Mouse (Mus musculus) limb, embryonic 12.5 days (tissue): ENCODE data around the gene Ncdn. TPM values are rescaled to one million over a fixed set of nuclear protein-coding genes. Genes with fewer than 3 reads are reported as not detected.

Experiments used
- ATAC-seq: fragments of 200-750 bp; cut with Nextera tagmentation; 2 replicates; pipeline ENCODE4 v1.8.0; 2017; ENCODE audit warnings: low read depth, moderate TSS enrichment; ENCODE audit not compliant: insufficient number of reproducible peaks, insufficient read depth, low FRiP score, low TSS enrichment
- H3K27ac ChIP-seq: fragments of 300-500 bp; sonication (generic); 2 replicates; pipeline ENCODE4 v1.5.1; 2016; ENCODE audit warnings: mild to moderate bottlenecking, moderate library complexity
- H3K27me3 ChIP-seq: fragments of 300-500 bp; sonication (generic); 2 replicates; pipeline ENCODE4 v1.6.1; 2016; ENCODE audit warnings: mild to moderate bottlenecking, moderate library complexity
- H3K36me3 ChIP-seq: fragments of 300-500 bp; sonication (generic); 2 replicates; pipeline ENCODE4 v1.6.1; 2016; ENCODE audit warnings: mild to moderate bottlenecking, moderate library complexity
- H3K4me1 ChIP-seq: fragments of 300-500 bp; sonication (generic); replicated peaks from 2 replicates; pipeline ENCODE4 v1.6.1; 2016
- H3K4me2 ChIP-seq: fragments of 300-500 bp; sonication (generic); 2 replicates; pipeline ENCODE4 v1.6.1; 2016; ENCODE audit warnings: mild to moderate bottlenecking, moderate library complexity
- H3K4me3 ChIP-seq: fragments of 300-500 bp; sonication (generic); replicated peaks from 2 replicates; pipeline ENCODE4 v1.5.1; 2016; ENCODE audit warnings: mild to moderate bottlenecking
- H3K9ac ChIP-seq: fragments of 300-500 bp; sonication (generic); replicated peaks from 2 replicates; pipeline ENCODE4 v1.6.1; 2016; ENCODE audit warnings: mild to moderate bottlenecking, moderate library complexity
- H3K9me3 ChIP-seq: fragments of 300-500 bp; sonication (generic); 2 replicates; pipeline ENCODE4 v1.6.1; 2016; ENCODE audit warnings: mild to moderate bottlenecking, moderate library complexity
- WGBS: fragments of 180-500 bp; shearing (Covaris S2); methylation state at CpG from one replicate; pipeline ENCODE4 v1.1.7; 2016; 5-methylcytosine and 5-hydroxymethylcytosine counted together
- polyA plus RNA-seq: library from polyadenylated mRNA; unstranded; fragments of >200 nt; fragmentation: Nextera tagmentation; extraction: Ambion mirVana; gene quantifications from 2 replicates; pipeline ENCODE4 v1.2.1, GENCODE M21; 2016

Gene Ncdn
- polyA plus RNA-seq, 1 experiment from 2014 or later, result 33.5 TPM

- Histone ChIP-seq H3K4me3 (no peak overlapping the region), H3K27ac (no peak overlapping the region), H3K36me3 (peaks cover 13% of the 10 kb centered on the region), H3K9me3 (no peaks in the 10 kb centered on the region), H3K27me3 (no peaks in the 10 kb centered on the region), H3K4me1 (peaks cover 4% of the 10 kb centered on the region; the same call in 1 of the 2 replicates), H3K9ac (no peak overlapping the region), H3K4me2 (no peak overlapping the region)
- no peak for ATAC-seq
- WGBS, result 60% methylated on average over 4 of the region's 4 CpGs
Measured at GRCm38 (mm10) chr4:126770831-126771230, 17.6 kb upstream of the Ncdn start.

GRCm38 (mm10) chr4:126769800-126770563, 16.7 kb upstream of the Ncdn start:
- H3K9me3 ChIP-seq, result no peaks in the 10 kb centered on the region
- no peak overlapping the region for H3K9ac ChIP-seq
- no peak overlapping the region for H3K27ac ChIP-seq
- H3K4me3 ChIP-seq, result no peak overlapping the region
- WGBS, result 89% methylated on average over 9 of the region's 9 CpGs
- H3K27me3 ChIP-seq, result no peaks in the 10 kb centered on the region
- H3K4me2 ChIP-seq, result no peak overlapping the region
- no peak for ATAC-seq
- no peaks in the 10 kb centered on the region for H3K4me1 ChIP-seq
- peaks cover 13% of the 10 kb centered on the region for H3K36me3 ChIP-seq

DNA sequence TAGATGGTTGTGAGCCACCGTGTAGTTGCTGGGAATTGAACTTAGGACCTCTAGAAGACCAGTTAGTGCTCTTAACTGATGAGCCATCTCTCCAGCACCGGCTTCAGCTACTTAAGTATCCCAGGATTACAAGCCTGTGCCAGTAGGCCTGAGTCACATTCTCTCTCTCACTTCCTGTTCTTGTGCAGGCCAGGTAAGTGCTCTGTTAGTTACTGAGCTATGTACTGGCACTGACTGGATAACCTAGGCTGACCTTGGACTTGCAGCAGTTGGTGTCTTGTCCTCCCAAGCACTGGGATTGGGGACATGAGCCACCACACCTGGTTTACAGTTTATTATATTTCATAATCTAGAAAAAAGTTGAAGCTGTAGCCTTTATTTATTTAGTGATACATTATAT, 10.2 kb upstream of the Ncdn start:
- no peaks in the 10 kb centered on the region for H3K9me3 ChIP-seq
- no peak overlapping the region for H3K4me2 ChIP-seq
- no peaks in the 10 kb centered on the region for H3K27me3 ChIP-seq
- no peak for ATAC-seq
- 73% methylated on average over 2 of the region's 2 CpGs for WGBS
- no peak overlapping the region for H3K4me3 ChIP-seq
- H3K27ac ChIP-seq, result no peak overlapping the region
- H3K4me1 ChIP-seq, result no peaks in the 10 kb centered on the region
- no peak overlapping the region for H3K9ac ChIP-seq
- peaks cover 23% of the 10 kb centered on the region for H3K36me3 ChIP-seq

GRCm38 (mm10) chr4:126762586-126763359, 9.5 kb upstream of the Ncdn start:
- ATAC-seq, result no peak
- H3K4me1 ChIP-seq, result no peaks in the 10 kb centered on the region
- no peaks in the 10 kb centered on the region for H3K9me3 ChIP-seq
- H3K36me3 ChIP-seq, result peaks cover 28% of the 10 kb centered on the region
- H3K4me2 ChIP-seq, result no peak overlapping the region
- H3K27me3 ChIP-seq, result no peaks in the 10 kb centered on the region
- H3K27ac ChIP-seq, result no peak overlapping the region
- no peak overlapping the region for H3K9ac ChIP-seq
- no peak overlapping the region for H3K4me3 ChIP-seq
- 62% methylated on average over 11 of the region's 11 CpGs for WGBS

GRCm38 (mm10) chr4:126759435-126759834, 6.2 kb upstream of the Ncdn start:
- Histone ChIP-seq H3K36me3 (peaks cover 35% of the 10 kb centered on the region), H3K4me3 (no peak overlapping the region), H3K4me1 (peaks cover 7% of the 10 kb centered on the region), H3K27me3 (no peaks in the 10 kb centered on the region), H3K27ac (no peak overlapping the region), H3K9ac (no peak overlapping the region), H3K9me3 (no peaks in the 10 kb centered on the region), H3K4me2 (no peak overlapping the region)
- ATAC-seq, result no peak
- 80% methylated on average over 2 of the region's 2 CpGs for WGBS

DNA sequence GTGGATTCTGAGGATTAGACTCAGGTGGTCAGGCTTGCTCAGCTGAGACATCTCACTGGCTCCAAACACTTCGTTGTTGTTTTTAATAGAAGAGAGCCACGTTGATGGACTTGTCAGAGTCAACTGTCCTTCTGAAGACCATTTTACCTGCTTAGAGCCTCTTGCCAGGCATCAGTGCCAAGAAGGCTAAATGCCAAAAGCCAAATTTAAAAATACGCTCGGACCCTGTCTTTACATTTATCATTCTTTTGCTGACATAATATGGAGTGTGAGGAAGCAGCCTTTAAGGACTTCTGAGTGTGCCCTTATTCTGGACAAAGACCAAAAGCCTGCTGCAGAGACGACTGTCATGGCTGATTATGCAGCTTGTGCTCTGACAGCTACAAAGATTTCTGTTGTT, 5.1 kb upstream of the Ncdn start:
- Histone ChIP-seq H3K27ac (no peak overlapping the region), H3K4me1 (peaks cover 9% of the 10 kb centered on the region), H3K27me3 (no peaks in the 10 kb centered on the region), H3K9ac (no peak overlapping the region), H3K36me3 (peaks cover 35% of the 10 kb centered on the region), H3K4me3 (no peak overlapping the region), H3K9me3 (no peaks in the 10 kb centered on the region), H3K4me2 (no peak overlapping the region)
- ATAC-seq, result no peak
- 85% methylated on average over 5 of the region's 5 CpGs for WGBS

DNA sequence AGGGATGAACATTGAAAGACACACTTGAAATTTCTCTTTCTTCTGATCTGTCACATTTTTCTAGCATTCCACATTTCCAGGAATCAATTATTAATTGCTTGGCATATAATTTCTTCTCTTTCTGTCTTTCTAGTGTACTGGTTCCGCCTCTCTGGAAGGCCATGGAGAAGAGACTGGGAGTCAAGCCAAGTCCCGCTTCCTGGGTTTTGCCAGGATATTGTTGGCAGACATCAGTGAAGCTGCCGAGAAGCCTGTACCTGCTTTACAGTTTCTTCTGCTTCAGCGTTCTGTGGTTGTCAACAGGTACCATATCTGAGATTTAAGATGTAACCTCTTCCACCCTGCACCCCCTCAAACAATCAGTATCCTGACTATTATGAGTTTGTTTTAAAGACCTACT, 3.5 kb upstream of the Ncdn start:
- Histone ChIP-seq H3K27ac (no peak overlapping the region), H3K9me3 (no peaks in the 10 kb centered on the region), H3K36me3 (peaks cover 35% of the 10 kb centered on the region), H3K4me2 (no peak overlapping the region), H3K9ac (no peak overlapping the region), H3K4me1 (peaks cover 18% of the 10 kb centered on the region), H3K27me3 (no peaks in the 10 kb centered on the region), H3K4me3 (no peak overlapping the region)
- ATAC-seq, result no peak
- WGBS, result 87% methylated on average over 4 of the region's 4 CpGs

DNA sequence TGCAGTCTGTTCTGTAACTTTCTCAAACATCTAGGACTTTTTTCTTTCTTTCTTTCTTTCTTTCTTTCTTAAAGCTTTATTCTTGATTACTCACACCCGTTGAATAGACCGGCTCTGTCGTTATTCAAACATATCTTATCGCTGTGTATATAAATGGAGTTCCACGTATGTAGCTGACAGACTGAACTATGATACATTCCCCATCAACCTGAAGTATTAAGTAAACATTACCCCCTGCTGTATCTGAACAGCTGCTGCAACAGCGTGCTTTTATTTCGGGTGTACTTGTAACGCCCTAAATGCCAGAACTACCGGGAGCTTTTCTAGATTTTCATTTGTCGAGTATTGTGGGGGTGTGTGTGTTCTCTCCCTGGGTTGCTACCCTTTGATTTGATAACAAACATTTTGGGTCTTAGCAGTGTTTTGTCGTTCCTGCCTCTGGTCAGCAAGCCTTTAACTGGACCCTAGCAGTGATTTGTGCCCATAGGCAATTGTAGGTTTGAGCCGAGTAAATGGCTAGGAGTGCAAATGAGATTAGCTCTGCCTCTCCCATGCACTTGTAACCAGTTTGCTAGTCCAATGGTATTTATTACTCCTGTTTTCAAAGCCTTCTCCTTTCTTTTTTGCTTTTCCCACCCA, 1.6 kb upstream of the Ncdn start:
- Histone ChIP-seq H3K27ac (no peak overlapping the region), H3K9me3 (no peaks in the 10 kb centered on the region), H3K4me2 (peak overlapping the region; percentile 98), H3K27me3 (no peaks in the 10 kb centered on the region), H3K4me1 (peaks cover 31% of the 10 kb centered on the region), H3K4me3 (peak overlapping the region; percentile 90), H3K36me3 (peaks cover 31% of the 10 kb centered on the region), H3K9ac (no peak overlapping the region)
- WGBS, result 60% methylated on average over 12 of the region's 12 CpGs
- no peak for ATAC-seq

GRCm38 (mm10) chr4:126754231-126754611, 983 bp upstream of the Ncdn start:
- H3K4me1 ChIP-seq, result peaks cover 34% of the 10 kb centered on the region

DNA sequence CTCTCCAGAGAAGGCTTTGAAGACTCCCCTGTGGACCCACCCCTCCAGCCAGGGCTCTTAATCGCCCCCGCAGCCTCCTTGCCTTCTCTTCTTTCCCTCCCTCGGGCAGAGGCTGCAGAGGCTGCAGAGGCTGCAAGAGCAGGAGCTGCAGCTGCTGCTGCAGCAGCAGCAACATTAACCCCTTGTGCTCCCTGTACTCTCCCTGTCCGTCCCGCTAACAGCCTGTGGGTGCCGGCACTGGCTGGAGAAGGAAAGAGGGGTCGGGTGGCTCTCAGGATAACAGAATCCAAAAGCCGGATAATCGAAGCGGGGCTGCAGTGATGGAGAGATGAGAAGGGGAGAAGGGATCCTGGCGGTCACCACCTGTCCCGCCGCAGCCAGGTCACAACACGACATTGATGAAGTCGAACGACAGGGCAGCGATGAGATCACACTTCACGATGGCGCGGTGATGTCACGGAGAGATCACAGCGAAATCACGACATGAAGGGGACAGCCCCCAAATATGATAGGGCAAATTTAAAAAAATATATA, 563 bp downstream of the Ncdn start:
- Histone ChIP-seq H3K36me3 (peaks cover 38% of the 10 kb centered on the region), H3K4me3 (peak overlapping the region; percentile 90), H3K27me3 (no peaks in the 10 kb centered on the region), H3K9me3 (no peaks in the 10 kb centered on the region), H3K27ac (peak overlapping the region; percentile 95), H3K4me2 (peak overlapping the region; percentile 98), H3K4me1 (peaks cover 35% of the 10 kb centered on the region), H3K9ac (peak overlapping the region; percentile 71)
- ATAC-seq, result no peak
- WGBS, result under 1% methylated on average over 23 of the region's 23 CpGs

More at GRCm38 (mm10) chr4:126754231-126754611, 983 bp upstream of the Ncdn start:
- Histone ChIP-seq H3K27ac (peak overlapping the region; percentile 95), H3K4me2 (peak overlapping the region; percentile 98), H3K4me3 (peak overlapping the region; percentile 90), H3K27me3 (no peaks in the 10 kb centered on the region), H3K9ac (peak overlapping the region; percentile 71), H3K9me3 (no peaks in the 10 kb centered on the region), H3K36me3 (peaks cover 32% of the 10 kb centered on the region)
- 2% methylated on average over 12 of the region's 12 CpGs for WGBS
- no peak for ATAC-seq

DNA sequence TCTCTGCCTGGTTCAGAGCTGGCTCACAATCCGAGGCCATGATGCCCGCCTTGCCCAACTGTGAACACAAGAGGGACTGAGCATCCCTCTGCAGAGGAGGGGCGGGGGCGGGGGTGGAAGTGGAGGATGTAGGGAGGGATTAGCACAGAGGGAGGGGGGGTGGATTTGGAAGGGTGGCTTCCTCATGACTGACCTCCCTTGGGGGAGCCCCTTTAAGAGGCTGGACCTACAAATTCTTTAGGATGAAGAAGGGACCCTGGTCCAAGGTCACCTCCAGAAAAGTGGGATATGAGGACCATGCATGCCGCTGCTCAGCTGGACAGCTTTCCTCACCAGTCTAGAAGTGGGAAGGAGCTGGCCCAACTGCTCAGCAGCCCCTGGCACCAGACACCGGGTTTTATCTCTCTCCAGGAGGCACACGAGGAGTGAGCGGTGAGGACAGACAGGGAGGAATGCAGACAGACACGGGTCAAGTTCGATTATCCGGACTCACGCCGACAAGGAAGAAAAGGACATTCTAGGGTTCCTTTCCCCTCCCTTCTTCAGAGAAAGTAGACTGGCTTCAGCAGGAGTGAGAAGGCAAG, 1.1 kb downstream of the Ncdn start:
- Histone ChIP-seq H3K36me3 (peaks cover 40% of the 10 kb centered on the region), H3K4me3 (peak overlapping the region; percentile 90), H3K4me2 (peak overlapping the region; percentile 98), H3K9me3 (no peaks in the 10 kb centered on the region), H3K4me1 (peaks cover 35% of the 10 kb centered on the region), H3K27ac (no peak overlapping the region), H3K27me3 (no peaks in the 10 kb centered on the region), H3K9ac (peak overlapping the region; percentile 71)
- WGBS, result 8% methylated on average over 13 of the region's 13 CpGs
- no peak for ATAC-seq
